ENCODE assay signal across 8 mouse cellular contexts in the genomic region with DNA sequence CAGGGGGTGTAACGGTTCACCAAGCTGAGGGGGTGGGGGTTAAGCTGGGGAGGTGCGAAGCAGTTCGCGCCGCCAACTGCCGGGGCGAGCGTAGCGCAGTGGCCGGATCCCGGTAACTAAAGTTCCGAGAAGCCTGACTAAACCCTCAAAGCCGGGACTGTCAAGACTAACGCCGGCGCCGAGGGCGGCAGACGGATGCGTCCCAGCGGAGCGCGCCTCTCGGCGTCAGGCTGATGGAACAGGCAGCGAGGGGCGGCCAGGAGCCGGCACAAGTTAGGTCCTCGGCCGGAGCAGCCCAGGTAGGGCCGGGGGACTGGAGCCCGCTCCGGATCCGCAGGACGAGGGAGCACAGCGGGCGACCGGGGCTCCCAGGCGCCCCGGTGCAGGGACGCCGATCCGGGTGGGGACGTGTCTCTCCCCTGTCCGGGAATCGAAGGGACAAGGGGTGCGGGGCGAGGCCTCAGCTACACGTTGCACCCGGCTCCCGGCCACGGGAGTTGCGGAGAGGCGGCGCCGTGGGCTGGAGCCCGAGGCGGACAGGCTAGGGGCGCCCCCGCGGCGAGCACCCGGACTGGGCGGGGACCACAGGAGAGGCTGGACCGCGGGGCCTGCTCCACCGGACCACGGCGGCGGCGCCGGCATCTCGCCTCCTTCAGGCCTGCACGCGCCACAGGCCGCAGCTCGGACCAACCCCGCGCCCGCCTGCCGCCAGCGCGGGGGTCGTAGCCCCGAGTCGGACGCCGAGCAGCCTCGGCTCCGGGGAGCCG. TPM values are rescaled to one million over a fixed set of nuclear protein-coding genes. Genes with fewer than 3 reads are reported as not detected.
A peak's percentile ranks its signal among the peaks of the same experiment; 100 is the strongest.
DNase-seq lines count a peak whose midpoint lies in the region; ATAC-seq lines count a peak whose summit lies in the region.

No protein-coding gene starts in this region.

- H3K4me3 ChIP-seq in embryonic facial prominence, embryonic 14.5 days (ENCODE audit: low read depth, low read length): peak overlapping the region; percentile 70
- peak overlapping the region; percentile 83 for H3K4me3 ChIP-seq in heart, embryonic 10.5 days
- peak overlapping the region; percentile 93 for H3K4me3 ChIP-seq in kidney, embryonic 14.5 days (ENCODE audit: low read length)
- peak overlapping the region; percentile 85 for H3K4me3 ChIP-seq in liver, embryonic 13.5 days (replicated peaks)
- peak overlapping the region; percentile 94 for H3K4me3 ChIP-seq in stomach, embryonic 15.5 days (replicated peaks)

- 0% methylated on average over 14 of the region's 91 CpGs for WGBS in embryonic facial prominence, embryonic 14.5 days
- under 1% methylated on average over 90 of the region's 91 CpGs for WGBS in heart, embryonic 10.5 days
- WGBS in kidney, embryonic 14.5 days: under 1% methylated on average over 89 of the region's 91 CpGs
- WGBS in liver, embryonic 13.5 days (ENCODE audit: insufficient replicate concordance): 1% methylated on average over 71 of the region's 91 CpGs
- WGBS in stomach, embryonic 15.5 days: under 1% methylated on average over 90 of the region's 91 CpGs

- peaks cover 19% of the 10 kb centered on the region for H3K4me1 ChIP-seq in embryonic facial prominence, embryonic 14.5 days (ENCODE audit: control insufficient read depth, insufficient read depth, low read length)
- H3K4me1 ChIP-seq in heart, embryonic 10.5 days: peaks cover 13% of the 10 kb centered on the region; the same call in 1 of the 2 replicates
- H3K4me1 ChIP-seq in kidney, embryonic 14.5 days (ENCODE audit: control insufficient read depth, insufficient read depth, low read length): peaks cover 18% of the 10 kb centered on the region
- peaks cover 50% of the 10 kb centered on the region for H3K4me1 ChIP-seq in liver, embryonic 13.5 days (replicated peaks)
- peaks cover 2% of the 10 kb centered on the region; the same call in 1 of the 2 replicates for H3K4me1 ChIP-seq in stomach, embryonic 15.5 days

- peak; percentile 77 for ATAC-seq in embryonic facial prominence, embryonic 14.5 days (ENCODE audit: low read depth)
- peak; percentile 81 for ATAC-seq in kidney, embryonic 14.5 days (ENCODE audit: low FRiP score, low TSS enrichment)
- peak; percentile 78 for ATAC-seq in liver, embryonic 13.5 days (ENCODE audit: low read depth)
- ATAC-seq in stomach, embryonic 15.5 days (ENCODE audit: insufficient read depth, low FRiP score, low read depth): peak; percentile 76

- H3K4me2 ChIP-seq in embryonic facial prominence, embryonic 14.5 days (ENCODE audit: low read depth, low read length): peak overlapping the region; percentile 74
- peak overlapping the region; percentile 82 for H3K4me2 ChIP-seq in kidney, embryonic 14.5 days (replicated peaks; ENCODE audit: low read depth, low read length)
- peak overlapping the region; percentile 92 for H3K4me2 ChIP-seq in liver, embryonic 13.5 days
- peak overlapping the region; percentile 72 for H3K4me2 ChIP-seq in stomach, embryonic 15.5 days

- peak overlapping the region; percentile 97 for H3K9ac ChIP-seq in embryonic facial prominence, embryonic 14.5 days (ENCODE audit: low read depth, low read length)
- peak overlapping the region; percentile 98 for H3K9ac ChIP-seq in kidney, embryonic 14.5 days (ENCODE audit: low read depth, low read length)
- H3K9ac ChIP-seq in liver, embryonic 13.5 days: peak overlapping the region; percentile 88
- H3K9ac ChIP-seq in stomach, embryonic 15.5 days: peak overlapping the region; percentile 97

- no peaks in the 10 kb centered on the region for H3K27me3 ChIP-seq in embryonic facial prominence, embryonic 14.5 days (replicated peaks; ENCODE audit: control insufficient read depth, insufficient read depth, low read length)
- H3K27me3 ChIP-seq in heart, embryonic 10.5 days (ENCODE audit: insufficient read depth, poor library complexity, severe bottlenecking): peaks cover 35% of the 10 kb centered on the region
- H3K27me3 ChIP-seq in kidney, embryonic 14.5 days (ENCODE audit: control insufficient read depth, insufficient read depth, low read length): no peaks in the 10 kb centered on the region
- no peaks in the 10 kb centered on the region for H3K27me3 ChIP-seq in liver, embryonic 13.5 days
- H3K27me3 ChIP-seq in stomach, embryonic 15.5 days (replicated peaks): no peaks in the 10 kb centered on the region

- DNase-seq in B cell, adult 2 months: peak; percentile 53 to 65
- peak; percentile 84 to 89 for DNase-seq in adrenal gland, postnatal 36 days
- DNase-seq in embryonic facial prominence, embryonic 14.5 days (ENCODE audit: low spot score): peak; percentile 70
- DNase-seq in heart, embryonic 10.5 days (ENCODE audit: low spot score): peak; percentile 88
- peak; percentile 52 for DNase-seq in liver, embryonic 13.5 days
- DNase-seq in neural tube, embryonic 10.5 days (ENCODE audit: extremely low spot score, low spot score): peak; percentile 84

- H3K36me3 ChIP-seq in embryonic facial prominence, embryonic 14.5 days (ENCODE audit: control insufficient read depth, insufficient read depth, low read length): no peaks in the 10 kb centered on the region
- no peaks in the 10 kb centered on the region for H3K36me3 ChIP-seq in heart, embryonic 10.5 days
- H3K36me3 ChIP-seq in kidney, embryonic 14.5 days (ENCODE audit: control insufficient read depth, insufficient read depth, low read length): no peaks in the 10 kb centered on the region
- no peaks in the 10 kb centered on the region for H3K36me3 ChIP-seq in liver, embryonic 13.5 days
- H3K36me3 ChIP-seq in stomach, embryonic 15.5 days: no peaks in the 10 kb centered on the region

- peak overlapping the region; percentile 96 for H3K27ac ChIP-seq in embryonic facial prominence, embryonic 14.5 days (replicated peaks; ENCODE audit: low read depth, low read length)
- H3K27ac ChIP-seq in heart, embryonic 10.5 days: peak overlapping the region; percentile 93
- peak overlapping the region; percentile 98 for H3K27ac ChIP-seq in kidney, embryonic 14.5 days (ENCODE audit: low read depth, low read length)
- peak overlapping the region; percentile 86 for H3K27ac ChIP-seq in liver, embryonic 13.5 days
- peak overlapping the region; percentile 98 for H3K27ac ChIP-seq in stomach, embryonic 15.5 days

- no peaks in the 10 kb centered on the region for H3K9me3 ChIP-seq in embryonic facial prominence, embryonic 14.5 days (ENCODE audit: control insufficient read depth, low read length)
- no peaks in the 10 kb centered on the region for H3K9me3 ChIP-seq in heart, embryonic 10.5 days
- no peaks in the 10 kb centered on the region for H3K9me3 ChIP-seq in kidney, embryonic 14.5 days (ENCODE audit: control insufficient read depth, low read length)
- no peaks in the 10 kb centered on the region for H3K9me3 ChIP-seq in liver, embryonic 13.5 days (replicated peaks)
- H3K9me3 ChIP-seq in stomach, embryonic 15.5 days: no peaks in the 10 kb centered on the region

RNA-seq across cellular contexts. Expression of gene Galnt7, which starts 1.0 kb away (rescaled TPM):
- total RNA-seq in adrenal gland, postnatal 36 days (2021): 10 to 100 TPM; 13.5 to 13.6 TPM
- polyA plus RNA-seq in embryonic facial prominence, embryonic 14.5 days (2014; fragmentation: Nextera tagmentation; extraction: Ambion mirVana): 13.0 and 14.1 TPM in 2 replicates
- polyA plus RNA-seq in heart, embryonic 10.5 days (2016; fragmentation: Nextera tagmentation; extraction: Ambion mirVana): 9.3 and 16.1 TPM in 2 replicates
- 15.8 and 25.6 TPM in 2 replicates for polyA plus RNA-seq in kidney, embryonic 14.5 days (2014; fragmentation: Nextera tagmentation; extraction: Ambion mirVana)
- 6.4 and 8.5 TPM in 2 replicates for polyA plus RNA-seq in liver, embryonic 13.5 days (2015; fragmentation: Nextera tagmentation; extraction: Ambion mirVana)
- polyA plus RNA-seq in stomach, embryonic 15.5 days (2015; fragmentation: Nextera tagmentation; extraction: Ambion mirVana): 32.1 TPM in 2 replicates

Comparison
In these comparisons a context has a peak if more than half of its experiments do, and no peak if none do; other contexts are left out.
1. Peak in every context shown above with its lines: DNase-seq, ATAC-seq, H3K4me3 ChIP-seq and H3K27ac ChIP-seq.